Mouse (Mus musculus): ENCODE data around the gene Sertad2.

DNA sequence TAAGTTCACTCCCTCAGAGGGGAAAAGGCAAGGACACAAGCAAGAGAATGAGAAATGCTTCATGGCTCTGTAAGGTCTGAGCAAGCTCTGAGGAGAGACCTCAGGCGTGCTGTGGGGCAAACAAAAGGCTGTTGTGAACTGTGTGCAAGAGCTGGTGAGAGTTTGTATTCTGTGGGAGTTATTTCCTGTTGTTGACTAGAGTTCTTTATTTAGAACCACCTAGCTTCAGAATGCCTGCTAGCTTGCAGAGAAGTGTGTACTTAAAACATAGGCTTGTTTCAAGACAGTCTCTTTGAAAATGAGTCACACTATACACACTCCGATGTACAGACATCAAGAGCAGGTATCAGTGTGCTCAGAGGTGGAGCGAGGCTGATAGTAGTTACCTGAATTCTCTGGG lies 73.0 kb downstream of the Sertad2 start:
- TF ChIP-seq POLR2A (IDR thresholded peaks at IDR 0.05; ENCODE audit: borderline replicate concordance, extremely low read depth, insufficient read depth, insufficient read length, poor library complexity, severe bottlenecking) (no peak), CTCF (IDR thresholded peaks at IDR 0.05; ENCODE audit: borderline replicate concordance, extremely low read depth, insufficient read depth, insufficient read length) (no peak)
